Mouse (Mus musculus): ENCODE results near the gene Fam98c.

The Fam98c gene

DNA sequence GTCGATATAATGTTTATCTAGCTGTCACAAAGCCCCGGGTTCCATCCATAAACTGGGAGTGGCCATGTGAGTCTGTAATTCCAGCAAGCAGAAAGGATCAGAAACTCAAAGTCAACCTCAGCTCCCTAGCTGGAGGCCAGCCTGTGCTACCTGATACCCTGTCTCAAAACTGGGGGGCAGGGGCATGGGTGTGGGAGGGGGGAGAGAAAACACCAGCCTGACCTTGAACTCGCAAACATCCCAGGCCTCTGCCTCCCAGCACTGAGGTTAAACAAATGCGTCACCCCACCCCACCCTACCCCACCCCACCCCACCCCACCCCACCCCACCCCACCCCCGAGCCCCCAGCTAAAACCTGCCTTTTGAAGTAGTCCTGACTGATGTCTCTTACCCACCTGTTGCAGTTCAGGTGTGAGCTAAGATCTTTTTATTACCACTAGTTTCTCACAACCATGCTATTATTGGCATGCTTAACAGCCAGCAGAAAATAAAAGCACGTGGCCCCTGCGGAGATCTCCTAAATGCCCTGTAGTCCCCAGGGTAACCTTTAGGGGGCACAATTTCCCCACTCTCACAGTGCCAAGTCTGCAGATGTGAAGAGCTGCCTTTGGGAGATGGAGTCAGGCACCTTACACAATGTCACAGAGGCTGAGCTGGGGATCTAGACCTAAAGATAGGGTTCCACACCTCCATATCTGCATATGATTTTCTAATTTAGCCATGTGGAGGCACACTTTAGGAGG is 29.7 kb downstream of the Fam98c start:
- H3K4me1 ChIP-seq (replicated peaks; ENCODE audit: low read depth, low read length), result peaks cover 56% of the 10 kb centered on the region
- no peaks in the 10 kb centered on the region for H3K9me3 ChIP-seq (ENCODE audit: low read length)
- H3K27me3 ChIP-seq (ENCODE audit: insufficient read depth, low read length), result peaks cover 8% of the 10 kb centered on the region; the same call in 1 of the 2 replicates
- H3K36me3 ChIP-seq (ENCODE audit: insufficient read depth, low read length), result no peaks in the 10 kb centered on the region
- TF ChIP-seq CTCF (conservative IDR thresholded peaks at IDR 0.05; ENCODE audit: low read length) (peak; percentile 99), POU5F1 (IDR thresholded peaks at IDR 0.05; ENCODE audit: borderline replicate concordance, low read length) (no peak), NANOG (IDR thresholded peaks at IDR 0.05; ENCODE audit: borderline replicate concordance, low read length) (no peak)
- H3K4me3 ChIP-seq (replicated peaks; ENCODE audit: low read length), result no peak overlapping the region

DNA sequence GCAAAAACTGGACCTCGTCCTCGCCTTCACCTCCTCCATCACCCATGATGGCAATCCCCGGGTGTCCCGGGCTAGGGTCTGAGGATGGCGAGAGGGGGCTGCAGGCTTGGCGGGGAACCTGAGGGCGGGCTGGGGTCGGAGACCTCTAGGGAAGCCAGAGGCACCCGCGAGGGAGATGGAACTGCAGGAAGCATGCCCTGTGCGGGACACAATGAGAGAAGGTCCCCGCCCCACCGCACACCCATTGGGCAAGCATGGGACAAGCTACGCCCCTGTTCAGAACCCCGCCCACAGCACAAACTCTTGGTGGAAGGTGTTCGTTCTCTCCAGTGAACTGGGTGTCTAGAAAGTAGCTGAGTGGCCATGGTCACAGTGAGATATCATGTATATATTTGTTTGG is 31.1 kb downstream of the Fam98c start, which contains the start of gene Ryr1:
Gene Ryr1, minus strand, starts transcription at position 210 of the 400 bp plus-strand sequence.
- peak within 1 kb of the TSS; percentile 77 for H3K4me3 ChIP-seq (replicated peaks; ENCODE audit: low read length)

DNA sequence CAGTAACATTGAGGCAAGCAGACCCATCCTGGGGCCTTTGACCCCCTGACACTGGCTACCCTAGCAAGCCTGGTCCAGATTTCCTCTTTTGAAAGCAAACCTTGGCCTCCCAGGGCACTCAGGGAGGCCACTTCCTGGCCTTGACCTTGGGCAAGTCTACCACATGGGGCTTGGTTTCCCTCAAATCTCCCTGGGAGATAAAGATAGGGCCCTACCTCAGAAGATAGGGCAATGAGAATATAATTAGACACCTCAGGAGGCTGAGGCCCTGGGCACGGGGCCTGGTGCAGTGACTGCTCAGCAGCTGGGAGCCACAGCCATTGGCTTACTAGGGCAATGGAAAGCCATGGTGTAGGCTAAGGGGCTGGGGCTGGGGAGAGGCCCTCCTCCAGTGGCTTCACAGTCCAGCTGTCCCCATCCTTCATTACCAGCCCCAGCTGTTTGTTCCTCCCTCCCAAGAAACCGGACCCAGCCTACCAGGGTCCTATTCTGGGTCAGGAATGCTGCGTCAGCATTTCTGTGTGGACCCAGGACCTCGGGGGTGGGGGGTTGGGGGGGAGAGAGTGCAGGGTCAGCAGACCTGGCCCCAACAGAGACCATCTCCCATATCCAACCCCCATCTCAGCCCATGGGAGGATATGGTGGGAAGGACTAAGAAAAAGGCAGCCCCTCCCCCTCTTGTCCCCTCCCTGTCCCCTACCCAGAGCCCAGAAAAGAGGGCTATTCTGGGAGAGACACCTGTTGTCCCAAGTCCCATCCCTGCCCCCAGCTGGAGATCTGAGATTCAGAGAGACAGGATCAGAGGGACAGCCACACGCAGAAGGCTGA is 32.3 kb downstream of the Fam98c start:
- TF ChIP-seq POU5F1 (IDR thresholded peaks at IDR 0.05; ENCODE audit: borderline replicate concordance, low read length) (no peak), NANOG (IDR thresholded peaks at IDR 0.05; ENCODE audit: borderline replicate concordance, low read length) (no peak), CTCF (conservative IDR thresholded peaks at IDR 0.05; ENCODE audit: low read length) (no peak)
- Histone ChIP-seq H3K4me3 (replicated peaks; ENCODE audit: low read length) (peak overlapping the region; percentile 77), H3K4me1 (replicated peaks; ENCODE audit: low read depth, low read length) (peaks cover 49% of the 10 kb centered on the region), H3K9me3 (ENCODE audit: low read length) (no peaks in the 10 kb centered on the region), H3K36me3 (ENCODE audit: insufficient read depth, low read length) (no peaks in the 10 kb centered on the region), H3K27me3 (ENCODE audit: insufficient read depth, low read length) (peaks cover 14% of the 10 kb centered on the region)

More for the DNA sequence above, 31.1 kb downstream of the Fam98c start, which contains the start of gene Ryr1:
- Histone ChIP-seq H3K27me3 (ENCODE audit: insufficient read depth, low read length) (peaks cover 8% of the 10 kb centered on the region; the same call in 1 of the 2 replicates), H3K9me3 (ENCODE audit: low read length) (no peaks in the 10 kb centered on the region), H3K36me3 (ENCODE audit: insufficient read depth, low read length) (no peaks in the 10 kb centered on the region), H3K4me1 (replicated peaks; ENCODE audit: low read depth, low read length) (peaks cover 51% of the 10 kb centered on the region)
- TF ChIP-seq CTCF (conservative IDR thresholded peaks at IDR 0.05; ENCODE audit: low read length), result no peak
- no peak for TF ChIP-seq NANOG (IDR thresholded peaks at IDR 0.05; ENCODE audit: borderline replicate concordance, low read length)
- TF ChIP-seq POU5F1 (IDR thresholded peaks at IDR 0.05; ENCODE audit: borderline replicate concordance, low read length), result no peak

DNA sequence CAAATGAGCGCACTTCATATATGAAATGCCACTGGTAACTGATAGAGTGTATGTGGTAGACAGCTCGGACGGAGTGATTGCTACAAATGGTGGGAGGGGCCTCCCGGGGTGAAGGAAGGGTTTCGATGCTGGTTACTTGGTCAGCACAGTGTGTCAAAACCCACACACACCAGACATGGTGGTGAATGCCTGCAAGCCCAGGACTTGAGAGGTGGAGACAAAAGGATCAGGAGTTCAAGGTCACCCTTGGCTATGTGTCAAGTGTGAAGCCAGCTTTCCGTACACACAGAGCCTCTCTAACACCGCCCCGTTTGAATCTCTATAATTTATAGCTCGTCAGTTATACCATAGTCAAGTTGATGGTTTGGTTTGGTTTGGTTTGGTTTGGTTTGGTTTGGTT is 33.2 kb downstream of the Fam98c start:
- Histone ChIP-seq H3K4me1 (replicated peaks; ENCODE audit: low read depth, low read length) (peaks cover 58% of the 10 kb centered on the region), H3K9me3 (ENCODE audit: low read length) (no peaks in the 10 kb centered on the region), H3K4me3 (replicated peaks; ENCODE audit: low read length) (0 out of 2 replicates have a peak overlapping the region, but pooled peaks have one; percentile 11), H3K36me3 (ENCODE audit: insufficient read depth, low read length) (no peaks in the 10 kb centered on the region), H3K27me3 (ENCODE audit: insufficient read depth, low read length) (peaks cover 14% of the 10 kb centered on the region)
- TF ChIP-seq POU5F1 (IDR thresholded peaks at IDR 0.05; ENCODE audit: borderline replicate concordance, low read length) (no peak), CTCF (conservative IDR thresholded peaks at IDR 0.05; ENCODE audit: low read length) (no peak), NANOG (IDR thresholded peaks at IDR 0.05; ENCODE audit: borderline replicate concordance, low read length) (no peak)

DNA sequence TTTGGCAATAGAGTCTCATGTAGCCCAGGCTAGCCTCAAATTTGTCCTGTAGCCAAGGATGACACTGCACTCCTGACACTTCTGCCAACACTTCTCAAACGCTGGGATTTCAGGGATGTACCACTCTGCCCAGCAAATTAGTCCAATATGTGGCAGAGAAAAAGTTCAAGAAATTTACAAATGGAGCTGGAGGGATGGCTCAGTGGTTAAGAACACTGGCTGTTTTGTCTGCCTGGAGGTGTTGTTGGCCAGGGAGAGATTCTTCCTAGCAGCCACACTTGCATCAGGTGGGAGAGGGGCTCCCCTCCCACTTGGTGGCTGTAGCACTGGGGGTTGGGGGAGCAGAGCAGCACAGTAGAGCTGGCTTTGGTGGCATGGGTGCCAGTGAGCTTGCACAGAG is 36.5 kb downstream of the Fam98c start:
- Histone ChIP-seq H3K27me3 (ENCODE audit: insufficient read depth, low read length) (peaks cover 20% of the 10 kb centered on the region), H3K9me3 (ENCODE audit: low read length) (no peaks in the 10 kb centered on the region), H3K4me1 (replicated peaks; ENCODE audit: low read depth, low read length) (peaks cover 38% of the 10 kb centered on the region), H3K36me3 (ENCODE audit: insufficient read depth, low read length) (peaks cover 7% of the 10 kb centered on the region), H3K4me3 (replicated peaks; ENCODE audit: low read length) (no peak overlapping the region)
- no peak for TF ChIP-seq NANOG (IDR thresholded peaks at IDR 0.05; ENCODE audit: borderline replicate concordance, low read length)

DNA sequence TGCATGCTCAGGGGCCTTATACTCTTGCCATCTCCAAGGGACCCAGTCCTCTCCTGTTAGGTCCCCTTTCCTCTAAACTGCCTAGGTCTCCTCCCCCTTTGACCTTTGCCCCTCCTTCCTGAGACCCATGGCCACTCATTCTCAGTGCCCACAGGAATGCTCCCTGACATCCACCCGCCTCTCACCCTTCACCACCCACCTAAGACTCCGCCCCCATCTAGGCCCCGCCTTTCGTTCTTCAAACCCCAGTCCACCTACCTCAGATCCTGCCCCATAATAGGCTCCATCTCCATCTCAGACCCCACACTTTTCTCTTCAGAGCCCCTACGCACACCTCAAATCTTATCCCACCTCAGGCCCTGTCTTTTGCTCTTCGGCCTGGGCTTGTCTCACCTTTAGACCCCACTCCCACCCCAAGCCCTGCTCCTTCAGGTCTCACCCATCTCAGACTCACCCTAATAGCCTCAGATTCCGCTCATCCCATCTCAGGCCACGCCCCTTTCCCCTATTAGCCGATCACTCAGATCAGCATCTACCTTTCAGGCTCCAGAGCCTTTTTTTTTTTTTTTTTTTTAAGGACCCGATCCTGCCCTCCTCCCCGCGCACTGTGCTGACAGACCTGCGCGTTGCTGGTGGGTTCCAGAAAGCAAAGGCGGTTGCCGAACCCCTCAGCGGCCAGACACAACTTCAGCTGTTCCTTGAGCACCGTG is 37.7 kb downstream of the Fam98c start:
- Histone ChIP-seq H3K27me3 (ENCODE audit: insufficient read depth, low read length) (peaks cover 13% of the 10 kb centered on the region; the same call in 1 of the 2 replicates), H3K9me3 (ENCODE audit: low read length) (no peaks in the 10 kb centered on the region), H3K4me3 (replicated peaks; ENCODE audit: low read length) (peak overlapping the region; percentile 59)

DNA sequence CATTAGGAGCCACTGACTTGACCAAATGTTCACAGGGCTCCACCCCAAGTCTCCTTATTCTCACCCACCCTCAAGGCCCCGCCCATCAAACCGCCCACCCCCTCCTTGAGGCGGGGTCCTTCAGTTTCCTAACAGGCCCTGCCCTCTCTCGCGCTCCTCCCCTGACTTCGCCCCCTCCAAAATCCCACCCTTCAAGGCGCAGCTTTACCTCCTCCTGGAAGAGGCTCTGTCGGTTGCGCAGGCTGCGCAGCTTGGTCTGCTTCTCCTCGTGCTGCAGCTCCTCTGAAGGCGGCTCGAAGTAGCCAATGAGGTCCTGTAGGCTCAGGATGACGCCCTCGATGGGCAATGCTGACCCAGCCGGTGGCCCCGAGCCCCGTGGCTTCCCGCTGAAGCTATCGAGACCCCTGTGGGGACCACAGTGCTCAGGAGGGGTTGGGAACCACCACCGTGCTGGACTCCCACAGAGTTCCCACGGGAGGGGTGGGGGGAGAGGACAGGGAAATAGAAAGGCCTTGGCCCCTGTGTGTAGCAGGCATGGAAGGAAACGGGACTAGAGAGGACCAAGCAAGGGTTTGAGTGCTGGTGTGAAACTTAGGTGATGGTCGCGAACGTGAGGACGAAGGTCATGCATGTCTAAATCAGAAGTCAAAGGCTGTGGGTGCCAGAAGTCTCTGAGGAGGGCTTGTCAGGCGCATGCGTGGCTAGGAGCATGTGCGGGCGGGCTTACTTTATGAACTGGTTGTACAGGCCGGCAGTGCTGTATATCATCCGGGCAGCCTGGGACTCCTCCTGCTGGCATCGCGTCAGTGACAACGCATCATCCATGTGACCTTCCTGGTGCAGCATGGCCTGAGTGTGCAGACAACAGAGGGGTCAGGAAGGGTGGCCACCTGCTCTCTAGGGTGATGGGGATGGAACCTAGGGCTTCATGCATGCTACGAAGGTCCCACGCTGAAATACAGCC is 46.8 kb downstream of the Fam98c start:
- Histone ChIP-seq H3K36me3 (ENCODE audit: insufficient read depth, low read length) (0 out of 2 replicates have a peak, but pooled peaks cover 4% of the 10 kb centered on the region), H3K4me1 (replicated peaks; ENCODE audit: low read depth, low read length) (peaks cover 23% of the 10 kb centered on the region), H3K27me3 (ENCODE audit: insufficient read depth, low read length) (peaks cover 22% of the 10 kb centered on the region), H3K4me3 (replicated peaks; ENCODE audit: low read length) (peak overlapping the region; percentile 58), H3K9me3 (ENCODE audit: low read length) (no peaks in the 10 kb centered on the region)
- no peak for TF ChIP-seq NANOG (IDR thresholded peaks at IDR 0.05; ENCODE audit: borderline replicate concordance, low read length)
- no peak for TF ChIP-seq CTCF (conservative IDR thresholded peaks at IDR 0.05; ENCODE audit: low read length)
- no peak for TF ChIP-seq POU5F1 (IDR thresholded peaks at IDR 0.05; ENCODE audit: borderline replicate concordance, low read length)

More for the DNA sequence above, 37.7 kb downstream of the Fam98c start:
- Histone ChIP-seq H3K36me3 (ENCODE audit: insufficient read depth, low read length) (peaks cover 12% of the 10 kb centered on the region), H3K4me1 (replicated peaks; ENCODE audit: low read depth, low read length) (peaks cover 25% of the 10 kb centered on the region)
- no peak for TF ChIP-seq POU5F1 (IDR thresholded peaks at IDR 0.05; ENCODE audit: borderline replicate concordance, low read length)
- TF ChIP-seq CTCF (conservative IDR thresholded peaks at IDR 0.05; ENCODE audit: low read length), result no peak
- no peak for TF ChIP-seq NANOG (IDR thresholded peaks at IDR 0.05; ENCODE audit: borderline replicate concordance, low read length)
